Mouse (Mus musculus) bone marrow macrophage, adult 2 months (primary cell): ENCODE data around the gene Mrpl12. TPM values are rescaled to one million over a fixed set of nuclear protein-coding genes. Genes with fewer than 3 reads are reported as not detected.

ENCODE experiments used
- H3K27ac ChIP-seq: 2 replicates; pipeline ENCODE4 v1.5.1; 2012; ENCODE audit warnings: low read depth, low read length; ENCODE audit not compliant: insufficient read depth
- H3K4me1 ChIP-seq: 2 replicates; pipeline ENCODE4 v1.6.1; 2012; ENCODE audit warnings: low read length; ENCODE audit not compliant: control insufficient read depth, insufficient read depth
- H3K4me3 ChIP-seq: 2 replicates; pipeline ENCODE4 v1.5.1; 2012; ENCODE audit warnings: mild to moderate bottlenecking, low read length, moderate library complexity; ENCODE audit not compliant: insufficient read depth
- CTCF ChIP-seq: IDR thresholded peaks from 2 replicates; pipeline ENCODE4 v1.5.1; 2012; ENCODE audit warnings: low read depth, mild to moderate bottlenecking, low read length, moderate library complexity
- POLR2A ChIP-seq: IDR thresholded peaks from 2 replicates; pipeline ENCODE4 v1.6.1; 2012; ENCODE audit warnings: mild to moderate bottlenecking, low read depth, low read length, borderline replicate concordance
- polyA plus RNA-seq: library from polyadenylated mRNA; stranded (reverse); fragments of >200 nt; gene quantifications from 2 replicates; pipeline ENCODE4 v1.2.4, GENCODE M21; 2012; ENCODE audit not compliant: missing spikeins, insufficient read depth, insufficient read length

The Mrpl12 gene
- polyA plus RNA-seq, 1 experiment = 43.3 TPM

GRCm38 (mm10) chr11:120453306-120453705 is 31.1 kb upstream of the Mrpl12 start, which contains the start of gene Pde6g:
Pde6g (minus strand) TSS chr11:120453500.
- no peak for TF ChIP-seq CTCF
- no peak for TF ChIP-seq POLR2A
- Histone ChIP-seq H3K4me1 (peaks cover 23% of the 10 kb centered on the region), H3K27ac (peak within 1 kb of the TSS; percentile 3; the same call in 1 of the 2 replicates), H3K4me3 (no peak within 1 kb of the TSS)

- TF ChIP-seq POLR2A (no peak), CTCF (no peak)
- Histone ChIP-seq H3K4me1 (peaks cover 23% of the 10 kb centered on the region), H3K4me3 (no peak overlapping the region), H3K27ac (no peak overlapping the region)
These were observed 29.4 kb upstream of the Mrpl12 start for GRCm38 (mm10) chr11:120454965-120455364.

GRCm38 (mm10) chr11:120455413-120455812 is 29.0 kb upstream of the Mrpl12 start:
- no peak overlapping the region for H3K27ac ChIP-seq
- H3K4me1 ChIP-seq = peaks cover 23% of the 10 kb centered on the region
- no peak overlapping the region for H3K4me3 ChIP-seq
- no peak for TF ChIP-seq CTCF
- TF ChIP-seq POLR2A = no peak

- Histone ChIP-seq H3K4me1 (peaks cover 17% of the 10 kb centered on the region), H3K27ac (peak overlapping the region; percentile 89)
- no peak for TF ChIP-seq CTCF
- no peak for TF ChIP-seq POLR2A
These were observed 27.0 kb upstream of the Mrpl12 start for GRCm38 (mm10) chr11:120457370-120457769.

GRCm38 (mm10) chr11:120457772-120458751 is 26.4 kb upstream of the Mrpl12 start, which contains the start of the genes Oxld1 and Ccdc137:
Oxld1 (minus strand) TSS chr11:120458068.
Ccdc137 (plus strand) TSS chr11:120458115.
- TF ChIP-seq POLR2A (no peak), CTCF (no peak)
- peaks cover 15% of the 10 kb centered on the region for H3K4me1 ChIP-seq
- peak within 1 kb of the TSS; percentile 78 for H3K4me3 ChIP-seq
- peak within 1 kb of the TSS; percentile 89 for H3K27ac ChIP-seq

More at GRCm38 (mm10) chr11:120457370-120457769, 27.0 kb upstream of the Mrpl12 start:
- H3K4me3 ChIP-seq = peak overlapping the region; percentile 78

- peaks cover 9% of the 10 kb centered on the region for H3K4me1 ChIP-seq
- H3K4me3 ChIP-seq = peak overlapping the region; percentile 78
- TF ChIP-seq POLR2A (no peak), CTCF (no peak)
- H3K27ac ChIP-seq = no peak overlapping the region
These were observed 25.4 kb upstream of the Mrpl12 start for GRCm38 (mm10) chr11:120458847-120459597.

GRCm38 (mm10) chr11:120463536-120463935 is 20.9 kb upstream of the Mrpl12 start:
- no peak overlapping the region for H3K4me3 ChIP-seq
- peaks cover 14% of the 10 kb centered on the region for H3K4me1 ChIP-seq
- H3K27ac ChIP-seq = no peak overlapping the region
- TF ChIP-seq CTCF = no peak
- no peak for TF ChIP-seq POLR2A

- Histone ChIP-seq H3K4me3 (no peak overlapping the region), H3K27ac (no peak overlapping the region), H3K4me1 (peaks cover 18% of the 10 kb centered on the region)
- no peak for TF ChIP-seq POLR2A
These were observed 20.0 kb upstream of the Mrpl12 start for GRCm38 (mm10) chr11:120464365-120464764.

- no peak for TF ChIP-seq CTCF
- no peak for TF ChIP-seq POLR2A
- H3K4me1 ChIP-seq = peaks cover 18% of the 10 kb centered on the region
- H3K27ac ChIP-seq = no peak overlapping the region
- no peak overlapping the region for H3K4me3 ChIP-seq
These were observed 18.9 kb upstream of the Mrpl12 start for GRCm38 (mm10) chr11:120465521-120465920.
